ENCODE assay signal across 12 mouse cellular contexts in the genomic region with DNA sequence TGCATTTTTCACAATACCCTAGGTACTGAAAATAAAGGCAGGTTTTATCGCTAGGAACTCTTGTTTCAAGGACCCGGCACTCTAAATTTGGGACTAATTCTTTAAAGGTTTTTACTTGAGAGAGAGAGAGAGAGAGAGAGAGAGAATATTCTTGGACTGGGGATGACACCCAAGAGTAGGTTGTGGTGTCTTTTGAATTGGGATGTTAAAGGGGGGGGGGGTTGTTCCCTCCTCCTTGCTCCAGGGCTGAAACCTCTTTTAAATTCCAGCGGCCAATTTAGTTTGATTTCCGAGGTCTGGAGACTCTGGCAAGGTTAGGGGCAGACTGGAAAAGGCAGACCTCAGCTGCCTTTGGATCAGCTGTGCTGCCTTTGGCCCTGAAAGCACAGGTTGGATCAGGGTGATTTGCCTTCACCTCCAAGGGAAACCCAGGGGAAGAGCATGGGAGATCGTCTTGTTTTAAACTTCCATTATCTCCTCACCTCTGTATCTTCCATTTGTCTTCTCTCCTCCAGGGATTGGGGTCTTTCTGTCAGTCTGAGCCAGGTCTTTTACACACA.
A peak's percentile ranks its signal among the peaks of the same experiment; 100 is the strongest.
DNase-seq lines count a peak whose midpoint lies in the region; ATAC-seq and TF ChIP-seq lines count a peak whose summit lies in the region.
"Had no signal": no experiment of that assay in that cellular context is flagged by ENCODE, and none has a peak within 500 bp of the region (broad histone marks: within the 10 kb centered on the region; RNA-seq: fewer than 3 reads in every experiment).

No protein-coding gene starts in this region.

- 0 out of 2 replicates have a peak overlapping the region, but pooled peaks have one; percentile 3 for H3K4me2 ChIP-seq in kidney, embryonic 16.5 days (replicated peaks; ENCODE audit: low read depth, low read length)
- peak overlapping the region; percentile 33 for H3K4me2 ChIP-seq in hindbrain, embryonic 14.5 days (replicated peaks)
- peak overlapping the region; percentile 53 for H3K4me2 ChIP-seq in midbrain, embryonic 15.5 days

- TF ChIP-seq CTCF in kidney, adult 2 months (conservative IDR thresholded peaks at IDR 0.05; ENCODE audit: insufficient read depth, insufficient read length, low read depth, low read length), result no peak
- no peak for TF ChIP-seq CTCF in cerebellum, adult 2 months (IDR thresholded peaks at IDR 0.05; ENCODE audit: borderline replicate concordance, insufficient read depth, low read depth, low read length)

- no peak overlapping the region for H3K27ac ChIP-seq in kidney, embryonic 16.5 days (ENCODE audit: low read length)
- no peak overlapping the region for H3K27ac ChIP-seq in kidney, adult 2 months (ENCODE audit: insufficient read depth, low read depth, low read length)
- H3K27ac ChIP-seq in hindbrain, embryonic 14.5 days, result peak overlapping the region; percentile 86
- peak overlapping the region; percentile 81 for H3K27ac ChIP-seq in midbrain, embryonic 15.5 days
- H3K27ac ChIP-seq in cerebellum, adult 2 months (ENCODE audit: insufficient read depth, low read length), result no peak overlapping the region
- H3K27ac ChIP-seq: liver, embryonic 12.5 days had no signal

- no peaks in the 10 kb centered on the region for H3K36me3 ChIP-seq in kidney, embryonic 16.5 days (ENCODE audit: insufficient read depth, low read length)
- H3K36me3 ChIP-seq in kidney, adult 2 months (ENCODE audit: control insufficient read depth, insufficient read depth, low read length), result no peaks in the 10 kb centered on the region
- H3K36me3 ChIP-seq in hindbrain, embryonic 14.5 days (replicated peaks; ENCODE audit: control insufficient read depth, insufficient read depth), result no peaks in the 10 kb centered on the region
- H3K36me3 ChIP-seq in midbrain, embryonic 15.5 days (replicated peaks), result no peaks in the 10 kb centered on the region
- H3K36me3 ChIP-seq: G1E; liver, embryonic 12.5 days had no signal

- 14% methylated on average over 5 of the region's 5 CpGs for WGBS in kidney, embryonic 16.5 days
- WGBS in kidney, adult 2 months, result 18% methylated on average over 5 of the region's 5 CpGs
- 6% methylated on average over 5 of the region's 5 CpGs for WGBS in hindbrain, embryonic 14.5 days
- 5% methylated on average over 5 of the region's 5 CpGs for WGBS in midbrain, embryonic 15.5 days
- WGBS in cerebellum, adult 2 months, result under 1% methylated on average over 5 of the region's 5 CpGs

- no peak overlapping the region for H3K4me3 ChIP-seq in kidney, embryonic 16.5 days (ENCODE audit: low read length)
- no peak overlapping the region for H3K4me3 ChIP-seq in kidney, adult 2 months (ENCODE audit: insufficient read depth, low read depth, low read length)
- H3K4me3 ChIP-seq in hindbrain, embryonic 14.5 days (replicated peaks; ENCODE audit: low read length), result no peak overlapping the region
- H3K4me3 ChIP-seq in midbrain, embryonic 15.5 days, result peak overlapping the region; percentile 1; the same call in 1 of the 2 replicates
- no peak overlapping the region for H3K4me3 ChIP-seq in cerebellum, adult 2 months (replicated peaks; ENCODE audit: insufficient read depth, low read depth, low read length)
- H3K4me3 ChIP-seq: liver, embryonic 12.5 days had no signal

- no peak overlapping the region for H3K9ac ChIP-seq in kidney, embryonic 16.5 days (replicated peaks; ENCODE audit: low read length)
- H3K9ac ChIP-seq in hindbrain, embryonic 14.5 days, result no peak overlapping the region
- H3K9ac ChIP-seq in midbrain, embryonic 15.5 days, result peak overlapping the region; percentile 32; the same call in 1 of the 2 replicates
- H3K9ac ChIP-seq: liver, embryonic 12.5 days had no signal

- TF ChIP-seq POLR2A in kidney, adult 2 months (IDR thresholded peaks at IDR 0.05; ENCODE audit: low read depth, low read length), result no peak
- no peak for TF ChIP-seq POLR2A in cerebellum, adult 2 months (IDR thresholded peaks at IDR 0.05; ENCODE audit: borderline replicate concordance, insufficient read depth, low read length)

- no peaks in the 10 kb centered on the region for H3K9me3 ChIP-seq in kidney, embryonic 16.5 days (ENCODE audit: low read length)
- H3K9me3 ChIP-seq in hindbrain, embryonic 14.5 days (ENCODE audit: control insufficient read depth, low read length), result no peaks in the 10 kb centered on the region
- no peaks in the 10 kb centered on the region for H3K9me3 ChIP-seq in midbrain, embryonic 15.5 days
- H3K9me3 ChIP-seq: liver, embryonic 12.5 days had no signal

- peaks cover 72% of the 10 kb centered on the region for H3K27me3 ChIP-seq in kidney, embryonic 16.5 days (ENCODE audit: insufficient read depth, low read length)
- peaks cover 4% of the 10 kb centered on the region; the same call in 1 of the 2 replicates for H3K27me3 ChIP-seq in kidney, adult 2 months (replicated peaks; ENCODE audit: control insufficient read depth, insufficient read depth, low read length)
- peaks cover 72% of the 10 kb centered on the region for H3K27me3 ChIP-seq in hindbrain, embryonic 14.5 days (ENCODE audit: control insufficient read depth, insufficient read depth, low read length)
- H3K27me3 ChIP-seq in midbrain, embryonic 15.5 days (replicated peaks), result 0 out of 2 replicates have a peak, but pooled peaks cover 6% of the 10 kb centered on the region
- H3K27me3 ChIP-seq in cerebellum, adult 2 months (ENCODE audit: control insufficient read depth, insufficient read depth, low read length), result peaks cover 5% of the 10 kb centered on the region; the same call in 1 of the 2 replicates

- ATAC-seq in kidney, embryonic 16.5 days (ENCODE audit: low FRiP score, low TSS enrichment), result no peak
- ATAC-seq in hindbrain, embryonic 14.5 days (ENCODE audit: low FRiP score), result no peak
- ATAC-seq in midbrain, embryonic 15.5 days (replicated peaks), result no peak
- ATAC-seq: inflammation-experienced regulatory T-cells, adult 6 months; liver, embryonic 12.5 days had no signal

- H3K4me1 ChIP-seq in kidney, embryonic 16.5 days (ENCODE audit: insufficient read depth, low read length), result peaks cover 42% of the 10 kb centered on the region
- no peaks in the 10 kb centered on the region for H3K4me1 ChIP-seq in kidney, adult 2 months (ENCODE audit: control insufficient read depth, insufficient read depth, low read length)
- peaks cover 38% of the 10 kb centered on the region for H3K4me1 ChIP-seq in hindbrain, embryonic 14.5 days (replicated peaks; ENCODE audit: control insufficient read depth, insufficient read depth, low read length)
- peaks cover 58% of the 10 kb centered on the region for H3K4me1 ChIP-seq in midbrain, embryonic 15.5 days
- no peaks in the 10 kb centered on the region; the same call in none of the 2 replicates for H3K4me1 ChIP-seq in cerebellum, adult 2 months (ENCODE audit: control insufficient read depth, insufficient read depth, low read length)

- DNase-seq in adrenal gland, adult (ENCODE audit: inconsistent age in 2 of 2, low spot score in 1 of 2), result peak; percentile 28 to 62
- no peak for DNase-seq in adrenal gland, postnatal 25 days
- no peak for DNase-seq in kidney, adult 2 months
- no peak for DNase-seq in hindbrain, embryonic 14.5 days (ENCODE audit: low spot score)
- DNase-seq in cerebellum, adult 2 months, result no peak
- no peak for DNase-seq in thymus, postnatal 10 days (ENCODE audit: low spot score in 2 of 2)
- DNase-seq: cerebellum, postnatal 14 days had no signal

Comparison
In these comparisons a context has a peak if more than half of its experiments do, and no peak if none do; other contexts are left out.
1. DNase-seq: peak in adrenal gland, adult (2 of 2); none in adrenal gland, postnatal 25 days (single experiment), kidney, adult 2 months (single experiment), hindbrain, embryonic 14.5 days (single experiment), cerebellum, adult 2 months (0 of 2) and thymus, postnatal 10 days (0 of 2).
2. H3K27ac ChIP-seq: peak in hindbrain, embryonic 14.5 days (single experiment) and midbrain, embryonic 15.5 days (single experiment); none in kidney, embryonic 16.5 days (single experiment), kidney, adult 2 months (single experiment) and cerebellum, adult 2 months (single experiment).
3. H3K4me2 ChIP-seq: peak in every context shown above with its lines; median percentile 53 in midbrain, embryonic 15.5 days; 33 in hindbrain, embryonic 14.5 days; 3 in kidney, embryonic 16.5 days.